Mouse (Mus musculus): Measurements from ENCODE around the gene Timp2.

DNA sequence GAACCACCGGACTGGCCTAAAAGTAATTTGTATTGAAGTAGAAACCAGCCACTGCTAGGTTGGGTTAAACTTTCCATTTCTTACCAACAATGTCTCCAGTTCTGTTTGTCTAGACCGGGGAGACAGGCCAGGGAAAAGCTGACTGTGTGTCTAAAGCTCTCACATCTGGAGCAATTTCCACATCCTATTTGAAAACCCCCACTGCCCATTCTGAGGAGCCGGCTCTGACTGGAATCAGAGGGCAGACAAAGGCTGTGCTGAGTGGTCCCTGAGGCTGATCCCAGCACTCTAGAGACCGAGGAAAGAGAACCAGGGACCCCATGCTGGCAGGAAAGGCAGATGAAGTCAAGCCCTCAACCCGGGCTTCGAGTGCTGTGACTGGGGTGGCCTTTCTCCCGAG, 17.1 kb upstream of the Timp2 start:
- no peak for TF ChIP-seq CTCF (IDR thresholded peaks at IDR 0.05; ENCODE audit: low read depth, low read length)
- no peak for TF ChIP-seq POLR2A (IDR thresholded peaks at IDR 0.05; ENCODE audit: insufficient read depth, low read length)
- no peak for TF ChIP-seq EP300 (IDR thresholded peaks at IDR 0.05; ENCODE audit: insufficient read depth, low read depth, low read length)
